Mouse (Mus musculus): ENCODE measurements around the gene Dscam. TPM values are rescaled to one million over a fixed set of nuclear protein-coding genes. Genes with fewer than 3 reads are reported as not detected.

Gene Dscam
- total RNA-seq, 2 experiments from 2014 or later, result 0.07 TPM; not detected in 1

GRCm38 (mm10) chr16:96759081-96759603 lies 411.4 kb downstream of the Dscam start:
- DNase-seq, result no peak

- DNase-seq, result no peak
Measured at GRCm38 (mm10) chr16:96758381-96758780, 412.2 kb downstream of the Dscam start.

- DNase-seq, result no peak
Measured at GRCm38 (mm10) chr16:96757588-96758313, 412.8 kb downstream of the Dscam start.

GRCm38 (mm10) chr16:96756994-96757393 lies 413.6 kb downstream of the Dscam start:
- DNase-seq, result no peak

GRCm38 (mm10) chr16:96754971-96755504 lies 415.5 kb downstream of the Dscam start:
- DNase-seq, result no peak

GRCm38 (mm10) chr16:96754381-96754780 lies 416.2 kb downstream of the Dscam start:
- DNase-seq, result no peak

GRCm38 (mm10) chr16:96753781-96754173 lies 416.8 kb downstream of the Dscam start:
- no peak for DNase-seq

GRCm38 (mm10) chr16:96753164-96753780 lies 417.3 kb downstream of the Dscam start:
- no peak for DNase-seq

- DNase-seq, result no peak
Measured at GRCm38 (mm10) chr16:96742475-96743255, 427.9 kb downstream of the Dscam start.

GRCm38 (mm10) chr16:96741336-96741735 lies 429.2 kb downstream of the Dscam start:
- DNase-seq, result no peak

- DNase-seq, result no peak
Measured at GRCm38 (mm10) chr16:96740073-96741055, 430.2 kb downstream of the Dscam start.

- DNase-seq, result no peak
Measured at GRCm38 (mm10) chr16:96736501-96736900, 434.1 kb downstream of the Dscam start.

- no peak for DNase-seq
Measured at GRCm38 (mm10) chr16:96730881-96731280, 439.7 kb downstream of the Dscam start.

- DNase-seq, result no peak
Measured at GRCm38 (mm10) chr16:96727836-96728774, 442.4 kb downstream of the Dscam start.

- DNase-seq, result no peak
Measured at GRCm38 (mm10) chr16:96725071-96725724, 445.4 kb downstream of the Dscam start.

- DNase-seq, result no peak
Measured at GRCm38 (mm10) chr16:96724591-96724990, 446.0 kb downstream of the Dscam start.

GRCm38 (mm10) chr16:96724123-96724522 lies 446.4 kb downstream of the Dscam start:
- no peak for DNase-seq

- DNase-seq, result no peak
Measured at GRCm38 (mm10) chr16:96723066-96723669, 447.4 kb downstream of the Dscam start.

- DNase-seq, result no peak
Measured at GRCm38 (mm10) chr16:96722135-96722534, 448.4 kb downstream of the Dscam start.
